Mouse (Mus musculus) layer of hippocampus, adult 9-10 months (tissue): Measurements from ENCODE around the gene Tyrobp.

Experiments
- DNase-seq: peaks from one replicate; pipeline ENCODE4 v3.0.0; 2022; ENCODE audit warnings: low spot score

The Tyrobp gene

DNA sequence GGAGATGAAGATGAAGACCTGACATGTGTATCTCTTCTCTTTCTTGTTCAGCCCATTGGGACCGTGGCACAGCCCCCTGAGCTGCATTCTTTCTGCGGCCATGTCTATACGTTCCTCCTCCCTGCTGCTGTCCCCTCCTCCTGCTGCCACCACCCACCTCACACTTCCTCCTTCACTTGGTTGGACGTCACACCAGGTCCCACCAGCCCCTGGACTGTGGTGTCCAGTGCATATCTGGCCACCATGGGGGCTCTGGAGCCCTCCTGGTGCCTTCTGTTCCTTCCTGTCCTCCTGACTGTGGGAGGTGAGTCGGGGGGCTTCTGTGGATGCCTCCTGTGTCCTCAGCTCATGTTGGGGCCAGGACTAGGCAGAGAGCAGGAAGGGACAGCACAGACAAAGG is at the start of gene Tyrobp:
Gene Tyrobp (plus strand): TSS at position 165 of the 400 bp plus-strand sequence.
- DNase-seq = no peak

DNA sequence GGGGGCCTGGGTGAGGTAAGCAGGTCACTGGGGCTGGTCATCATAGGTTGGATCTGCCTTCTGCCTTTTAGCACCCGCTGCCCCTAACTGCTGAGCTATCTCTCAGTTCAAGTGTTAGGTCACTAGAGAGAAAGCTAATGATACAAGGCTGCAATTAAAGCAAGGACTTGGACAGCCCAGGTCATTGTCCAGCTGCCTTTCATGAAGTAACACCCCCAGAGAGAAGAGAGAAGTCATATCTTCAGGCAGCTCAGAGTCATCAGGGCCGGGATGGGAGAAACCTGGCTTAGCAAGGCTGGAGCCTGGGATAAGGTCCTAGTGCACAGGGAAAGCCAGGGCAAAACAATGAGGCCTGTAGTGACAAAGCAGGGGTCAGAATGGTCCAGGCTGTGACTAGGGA is 46.1 kb upstream of the Tyrobp start:
- no peak for DNase-seq

DNA sequence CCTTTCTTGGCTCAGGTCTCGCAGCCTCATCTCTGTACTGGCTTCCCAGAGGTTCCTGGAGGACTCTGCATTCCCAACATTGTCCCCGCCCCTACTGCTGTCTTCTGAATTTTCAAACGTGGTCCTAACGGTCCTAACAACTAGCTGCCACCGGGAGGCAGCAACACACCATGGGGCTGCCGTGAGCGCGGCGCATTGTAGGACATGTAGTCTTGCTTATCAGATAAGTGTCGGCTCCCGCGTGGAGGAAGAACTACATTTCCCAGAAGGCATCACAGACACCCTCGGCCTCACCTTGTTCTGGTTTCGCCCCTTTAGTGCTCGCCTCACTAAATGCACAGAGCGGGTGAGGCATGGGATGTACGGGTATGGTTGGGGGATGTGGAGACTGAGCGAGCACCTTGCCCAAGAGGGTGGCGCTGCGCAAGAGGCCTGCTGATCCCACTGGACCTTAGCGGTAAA is 40.0 kb upstream of the Tyrobp start:
- peak; percentile 97 for DNase-seq

DNA sequence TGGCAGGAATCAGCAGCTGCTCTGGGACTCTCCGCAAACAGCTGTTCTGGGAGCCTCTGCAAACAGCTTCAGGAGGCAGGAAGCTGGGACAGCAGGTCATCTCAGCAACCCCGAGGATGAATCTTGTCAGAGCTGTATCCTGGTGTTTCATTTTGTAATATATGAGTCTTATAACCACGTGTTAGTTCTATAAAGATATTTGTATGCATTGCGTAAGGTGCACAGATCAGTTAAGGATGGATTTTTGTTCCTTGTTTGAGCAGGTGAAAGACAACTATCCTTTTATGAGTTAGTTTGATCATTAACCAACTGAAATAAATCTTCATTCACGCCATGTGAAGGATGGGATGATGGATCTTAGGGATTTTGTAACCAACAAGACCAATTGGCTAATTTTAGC is 33.5 kb upstream of the Tyrobp start:
- no peak for DNase-seq

DNA sequence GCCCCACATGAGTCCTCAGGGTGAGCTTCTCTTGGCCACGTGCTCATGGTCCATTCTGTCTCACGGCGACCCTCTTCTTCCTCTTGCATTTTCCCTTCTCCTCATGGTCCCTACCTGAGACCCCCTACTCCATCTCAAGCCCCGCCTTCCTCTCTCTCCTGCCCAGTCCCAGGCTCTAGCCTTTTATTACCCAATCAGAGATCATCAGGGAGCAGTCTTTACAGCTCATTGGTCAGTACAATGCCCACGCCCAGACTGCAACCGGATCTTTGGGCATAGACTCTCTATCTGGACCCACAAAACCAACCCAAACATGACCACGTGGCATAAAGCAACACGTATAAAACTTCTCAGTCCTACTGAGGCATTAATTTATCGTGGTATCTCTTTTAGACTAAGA is 29.5 kb upstream of the Tyrobp start:
- no peak for DNase-seq

DNA sequence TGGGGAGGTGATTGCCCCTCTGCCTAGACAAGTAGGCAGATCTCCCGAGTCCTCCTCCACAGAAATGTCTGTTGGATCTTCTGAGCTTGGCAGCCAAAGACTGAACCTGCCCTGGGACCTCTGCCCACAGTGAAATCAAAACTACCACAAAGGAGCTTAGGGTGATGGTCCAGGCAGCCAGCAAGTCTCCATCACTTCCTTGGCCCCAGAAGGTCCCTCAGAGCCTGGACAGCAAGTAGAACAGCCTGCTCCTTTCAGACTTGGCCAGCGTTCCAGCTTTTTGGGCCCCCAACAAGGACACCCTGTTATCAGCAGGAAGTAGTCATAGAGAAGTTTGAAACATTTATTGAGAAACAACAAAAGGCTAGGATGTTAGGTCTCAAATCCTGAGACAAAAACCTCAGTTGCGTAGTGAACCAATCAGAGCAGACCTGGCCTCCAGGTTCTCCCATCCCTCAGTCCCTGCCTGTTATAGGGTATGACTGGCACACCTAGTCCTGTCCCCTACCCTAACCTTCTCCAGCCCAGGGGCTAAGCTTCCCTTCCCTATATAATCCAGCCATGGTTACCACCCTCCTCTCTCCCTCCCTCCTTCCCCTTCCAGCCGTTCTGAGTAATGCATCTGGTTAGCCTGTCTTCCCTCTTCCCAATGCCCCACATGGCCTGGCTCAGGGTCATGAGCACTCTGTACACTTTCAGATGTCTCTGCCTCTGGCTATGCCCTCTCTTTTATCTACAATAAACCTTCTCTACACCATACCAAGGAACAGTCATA is 20.6 kb upstream of the Tyrobp start:
- DNase-seq = no peak

DNA sequence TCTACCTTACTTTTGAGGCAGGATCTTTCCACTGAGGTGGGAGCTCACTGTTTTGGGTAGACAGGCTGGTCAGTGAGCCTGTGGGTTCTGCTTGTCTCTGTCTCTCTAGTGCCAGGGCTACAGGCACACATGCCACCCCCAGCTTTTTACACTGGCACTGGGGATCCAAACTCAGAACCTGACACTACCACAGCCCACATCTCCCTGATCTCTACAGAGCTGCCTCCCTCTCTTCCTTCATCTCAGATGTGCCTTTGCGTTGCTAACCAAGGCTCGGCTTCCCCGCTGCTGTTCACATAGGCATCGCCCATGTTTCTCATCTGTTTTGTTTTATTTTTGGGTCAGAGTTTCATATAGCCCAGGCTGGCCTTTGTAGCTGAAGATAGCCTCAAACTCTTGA is 19.9 kb upstream of the Tyrobp start:
- no peak for DNase-seq

DNA sequence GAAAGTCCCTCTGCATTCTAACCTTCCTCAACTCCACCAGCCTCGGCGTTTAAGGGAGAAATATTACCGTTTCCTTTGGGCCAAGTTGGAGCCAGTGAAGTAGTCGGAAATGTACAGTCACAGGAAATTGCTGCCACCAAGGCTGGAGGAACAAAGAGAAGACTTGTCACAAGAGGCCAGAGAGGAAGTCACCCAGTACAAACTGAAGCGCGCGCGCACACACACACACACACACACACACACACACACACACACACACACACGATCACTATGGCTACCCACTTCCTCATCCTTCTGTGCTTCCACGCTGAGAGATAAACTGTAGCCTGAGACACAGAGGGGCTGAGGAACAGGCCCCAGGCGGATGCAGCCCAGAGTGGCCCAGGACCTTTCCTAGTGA is 19.2 kb upstream of the Tyrobp start:
- DNase-seq = peak; percentile 26

DNA sequence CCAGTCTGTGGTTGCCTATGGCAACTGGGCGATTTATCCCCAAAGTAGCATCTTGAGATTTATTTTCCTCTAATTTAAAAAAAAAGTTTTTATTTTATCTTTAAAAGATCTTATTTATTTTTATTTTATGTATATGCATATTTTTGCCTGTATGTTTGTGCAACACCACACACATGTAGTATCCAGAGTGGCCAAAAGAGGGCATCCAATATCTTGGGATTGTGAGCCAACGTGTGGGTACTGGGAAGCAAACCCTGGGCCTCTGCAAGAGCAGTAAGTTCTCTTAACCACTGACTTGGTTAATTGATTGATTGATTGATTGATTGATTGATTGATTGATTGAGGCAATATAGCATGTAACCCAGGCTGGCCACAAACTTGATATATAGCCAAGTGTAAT is 18.7 kb upstream of the Tyrobp start:
- no peak for DNase-seq

DNA sequence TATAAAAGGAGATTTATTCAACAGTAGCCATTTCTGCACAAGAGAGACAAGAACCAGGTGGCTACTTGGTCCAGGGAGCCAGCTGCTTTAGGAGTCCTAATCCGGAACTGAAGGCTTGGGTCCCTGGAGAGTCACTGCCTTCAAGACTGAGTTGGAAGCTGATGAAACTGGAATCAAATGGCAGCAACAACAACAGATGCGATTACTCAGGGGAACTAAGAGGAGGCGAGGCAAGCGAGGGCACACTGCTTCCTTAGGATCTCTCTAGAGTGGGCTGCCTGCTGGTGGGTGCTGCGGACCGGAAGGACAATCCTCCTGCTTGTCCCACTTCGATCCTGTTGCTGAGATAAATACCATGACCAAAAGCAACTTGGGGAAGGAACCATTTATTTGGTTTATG is 13.9 kb upstream of the Tyrobp start:
- no peak for DNase-seq

DNA sequence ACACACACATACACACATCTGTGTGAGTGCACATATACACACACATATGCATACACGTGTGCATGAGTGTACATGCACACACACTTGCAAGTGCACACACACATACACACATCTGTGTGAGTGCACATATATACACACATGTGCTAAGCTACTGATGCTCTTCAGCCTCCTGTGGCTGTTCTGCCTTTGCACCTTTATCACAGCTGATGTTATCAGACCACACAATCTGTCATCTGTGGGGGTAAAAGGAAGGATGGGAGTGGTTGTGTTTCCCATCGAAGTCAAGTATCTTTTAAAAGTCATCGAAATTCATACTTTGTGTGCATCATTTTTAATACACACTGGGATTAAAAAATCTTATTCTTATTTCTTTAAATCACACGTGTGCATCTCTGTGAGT is 11.2 kb upstream of the Tyrobp start:
- DNase-seq = no peak

DNA sequence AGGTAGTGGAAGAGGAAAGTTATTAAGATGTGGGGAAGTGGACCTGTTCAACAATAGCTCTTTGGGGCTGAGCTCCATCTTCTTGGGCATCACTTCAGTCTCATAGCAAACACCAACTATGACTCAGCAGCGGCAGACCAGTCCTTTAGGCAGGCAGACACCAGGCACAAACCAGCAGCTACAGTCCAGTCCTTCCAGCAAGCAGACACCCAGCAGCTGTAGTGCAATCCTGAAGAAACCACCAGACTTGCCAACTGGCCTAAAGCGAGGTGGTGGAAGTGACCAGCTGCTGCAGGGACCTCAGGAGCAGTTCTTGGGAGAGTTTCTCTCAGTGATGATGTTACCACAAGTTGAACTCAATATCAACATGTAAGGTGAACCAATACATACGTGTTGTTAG is 4.9 kb upstream of the Tyrobp start:
- DNase-seq = no peak

DNA sequence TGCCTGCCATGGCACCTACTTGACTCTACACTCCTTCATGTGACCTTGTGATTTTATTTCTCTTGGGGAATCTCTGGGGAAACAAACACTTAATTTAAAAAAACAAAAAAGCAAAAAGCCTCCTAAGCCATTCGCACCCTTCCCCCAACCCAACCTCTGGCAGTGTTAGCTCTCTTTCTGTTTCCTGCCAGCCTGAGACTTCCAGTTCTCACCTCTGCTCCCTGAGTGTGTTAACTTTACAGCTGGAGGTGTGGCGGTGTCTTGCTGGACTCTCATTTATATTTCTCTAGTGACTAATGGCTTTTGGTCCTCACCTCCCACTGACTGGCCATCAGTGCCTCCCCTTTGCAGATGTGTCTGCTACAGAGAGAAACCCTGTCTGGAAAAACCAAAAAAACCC is 3.8 kb upstream of the Tyrobp start:
- DNase-seq = no peak

DNA sequence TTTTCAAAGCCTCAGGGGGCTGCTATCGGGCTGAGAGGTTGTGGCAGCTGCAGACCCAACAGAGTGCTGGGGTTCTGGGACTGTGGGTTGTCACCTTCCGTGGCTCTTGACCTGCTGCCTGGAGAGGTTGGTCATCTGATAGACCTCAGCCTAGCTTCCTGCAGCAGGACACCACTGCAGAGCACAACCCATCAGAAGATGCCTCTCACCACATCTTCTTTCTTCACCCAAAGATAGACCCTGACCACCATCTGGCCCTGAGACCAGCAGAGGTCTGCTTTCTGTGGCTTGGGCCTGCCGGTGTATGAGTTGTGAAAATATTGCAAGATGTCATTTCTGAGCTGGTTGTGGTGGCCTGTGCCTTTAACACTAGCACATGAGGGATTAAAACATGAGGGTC is 2.5 kb upstream of the Tyrobp start:
- no peak for DNase-seq

DNA sequence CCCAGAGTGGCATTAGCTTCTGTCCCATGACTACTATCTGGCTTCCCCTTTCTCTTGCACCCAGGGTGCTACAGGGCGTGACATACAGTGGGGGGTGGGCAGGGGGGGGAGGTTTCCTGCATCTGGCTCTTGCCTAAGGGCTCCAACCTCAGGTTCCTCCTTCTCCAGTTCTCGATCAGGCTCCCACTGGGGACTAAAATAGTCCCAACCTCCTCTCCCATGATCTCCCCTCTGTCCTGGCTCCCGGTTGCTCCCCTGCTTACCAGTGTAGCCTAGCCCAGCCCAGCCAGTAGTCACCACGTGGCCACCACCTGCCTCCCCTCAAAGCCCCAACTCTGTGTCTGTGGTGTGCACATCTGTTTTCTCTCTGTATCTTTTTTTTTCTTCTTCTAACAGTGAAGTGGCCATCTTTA is 819 bp upstream of the Tyrobp start:
- no peak for DNase-seq

DNA sequence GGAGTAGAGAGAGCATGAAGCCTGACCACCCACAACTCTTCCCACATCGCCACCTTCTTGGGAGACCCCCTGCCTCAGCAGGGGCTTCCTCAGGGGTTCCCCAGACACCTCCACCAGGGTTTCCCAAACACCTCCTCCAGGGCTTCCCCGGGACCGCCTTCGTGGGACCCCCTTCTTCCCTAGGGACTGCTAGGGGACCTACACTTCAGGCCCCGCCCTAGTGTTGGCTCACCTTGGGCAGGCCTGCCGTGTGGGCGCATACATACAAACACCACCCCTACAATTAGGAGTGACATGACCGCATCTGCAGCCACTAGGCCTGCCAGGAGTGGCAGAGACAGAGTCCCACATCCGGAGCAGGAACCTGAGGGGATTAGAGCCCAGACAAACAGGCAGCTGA is 4.3 kb downstream of the Tyrobp start:
- no peak for DNase-seq

DNA sequence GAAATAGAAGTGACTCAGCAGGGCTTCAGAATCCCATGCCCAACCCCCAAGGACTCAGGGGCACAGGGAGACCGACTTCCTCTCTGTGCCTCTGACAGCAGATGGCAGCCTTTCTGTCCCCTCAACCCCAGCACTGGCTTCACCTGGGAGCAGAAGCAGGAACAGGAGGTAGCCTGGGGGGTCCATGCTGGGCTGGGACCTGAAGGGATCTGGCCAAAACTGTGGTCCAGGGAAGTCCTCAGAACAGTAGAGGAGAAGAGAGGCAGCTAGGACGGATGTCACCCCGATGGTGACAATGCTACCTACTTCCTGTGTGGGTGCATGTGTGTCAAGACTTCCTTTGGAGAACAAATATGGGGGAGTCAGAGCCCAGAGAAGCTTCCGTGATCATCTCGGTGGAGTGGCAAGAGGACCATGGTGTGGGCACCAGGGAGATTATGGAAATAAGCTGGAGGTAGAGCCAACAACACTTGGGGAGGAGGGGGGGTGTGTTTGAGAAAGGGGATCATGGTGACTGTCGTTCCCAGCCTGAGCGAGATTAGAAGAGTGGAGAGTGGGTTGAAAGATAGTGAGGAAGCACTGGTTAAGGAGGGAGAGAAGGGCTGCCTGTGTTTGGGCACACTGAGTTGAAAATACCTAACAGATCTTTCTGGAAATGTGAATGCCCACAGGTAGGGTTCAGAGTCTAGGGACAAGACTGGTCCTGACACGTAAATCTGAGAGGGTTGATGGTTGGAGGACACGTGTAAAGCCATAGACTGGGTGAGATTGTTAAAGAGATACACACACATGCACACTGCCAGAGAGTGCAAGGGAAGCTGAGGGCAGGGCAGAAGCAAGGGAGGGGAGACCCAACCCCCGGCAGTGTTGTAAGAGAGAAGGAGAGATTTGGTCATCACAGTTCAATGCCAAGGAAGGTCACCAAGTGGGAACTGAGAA is 6.3 kb downstream of the Tyrobp start, which contains the start of gene Hcst:
Gene Hcst (minus strand): TSS at position 294 of the 939 bp plus-strand sequence.
- DNase-seq = no peak

DNA sequence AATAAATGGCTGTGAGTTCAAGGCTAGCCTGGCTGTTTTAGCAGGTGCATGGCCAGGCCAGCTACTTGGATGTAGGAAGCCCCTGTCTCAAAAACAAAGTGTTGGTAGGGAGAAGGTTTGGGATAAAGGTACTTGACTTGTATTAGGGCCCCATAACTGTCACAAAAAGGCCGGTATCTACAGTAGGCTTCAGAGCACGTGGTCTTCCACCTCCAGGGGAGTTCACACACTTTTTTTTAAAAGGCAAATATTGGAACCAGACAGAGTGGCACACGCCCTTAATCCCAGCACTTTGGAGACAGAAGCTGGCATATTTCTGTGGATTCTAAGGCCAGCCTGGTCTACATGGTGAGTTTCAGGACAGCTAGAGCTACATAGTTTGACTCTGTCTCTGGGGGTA is 7.1 kb downstream of the Tyrobp start:
- DNase-seq = no peak

DNA sequence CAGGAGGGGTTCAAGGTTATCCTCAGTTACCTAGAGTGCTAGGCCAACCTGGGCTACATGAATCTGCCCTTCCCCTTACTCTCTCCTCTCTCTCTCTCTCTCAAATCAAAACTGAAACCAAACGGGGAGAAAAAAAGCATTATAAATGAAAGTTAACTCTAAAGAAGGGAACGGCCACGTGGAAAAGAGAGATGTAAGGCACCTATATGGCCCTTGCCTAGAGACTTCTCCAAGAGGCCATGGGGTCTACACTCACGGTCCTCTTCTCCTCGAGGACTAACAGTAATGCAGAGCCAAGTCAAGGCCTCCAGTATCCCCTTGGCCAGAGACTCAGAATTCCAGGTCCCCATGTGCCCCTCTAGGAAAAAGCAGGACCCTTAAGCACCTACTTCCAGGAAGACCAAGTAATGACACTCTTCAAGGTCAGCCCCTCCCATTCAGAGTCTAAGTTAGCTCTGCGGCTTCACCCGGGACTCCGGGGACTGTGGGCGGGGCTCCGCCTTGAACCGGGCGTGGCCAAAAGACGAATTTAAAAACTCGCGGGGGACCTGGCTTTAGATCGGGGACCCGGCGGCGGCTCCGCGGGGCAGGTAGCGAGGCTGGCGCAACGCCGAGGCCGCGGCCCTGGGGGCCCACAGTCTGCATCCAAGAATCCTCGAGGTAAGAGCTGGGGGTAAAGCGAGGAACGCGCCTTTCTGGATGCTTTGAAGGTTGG is 7.8 kb downstream of the Tyrobp start, which contains the start of gene Nfkbid:
Gene Nfkbid (plus strand): TSS at position 558 of the 715 bp plus-strand sequence.
- DNase-seq = no peak

DNA sequence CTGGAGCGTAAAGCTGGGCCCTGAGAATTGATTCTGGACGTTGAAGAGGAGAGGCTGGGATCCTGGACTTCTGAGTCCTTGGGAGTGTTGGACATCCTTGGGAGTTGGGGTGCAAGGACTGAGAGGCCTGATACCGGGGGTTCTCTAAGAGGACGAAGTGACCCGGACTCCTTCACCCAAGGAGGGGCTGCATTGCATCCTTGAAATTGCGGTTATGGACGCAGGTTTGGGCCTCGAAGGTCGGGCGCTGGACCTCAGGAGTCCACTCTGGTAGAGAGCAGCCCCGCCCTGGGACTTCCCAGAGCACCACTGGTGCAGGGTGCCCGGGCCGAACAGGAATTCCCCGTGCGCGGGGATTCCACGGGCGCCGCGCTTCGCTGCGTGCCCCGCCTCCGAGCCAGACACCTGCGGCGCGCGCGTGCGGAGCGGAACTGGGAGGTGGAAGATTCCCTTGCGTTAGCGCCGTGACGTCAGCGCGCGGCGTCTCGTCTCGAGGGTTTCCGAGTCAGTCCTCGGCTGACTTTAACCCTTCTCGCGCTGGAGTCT is 8.4 kb downstream of the Tyrobp start:
- peak; percentile 59 for DNase-seq

DNA sequence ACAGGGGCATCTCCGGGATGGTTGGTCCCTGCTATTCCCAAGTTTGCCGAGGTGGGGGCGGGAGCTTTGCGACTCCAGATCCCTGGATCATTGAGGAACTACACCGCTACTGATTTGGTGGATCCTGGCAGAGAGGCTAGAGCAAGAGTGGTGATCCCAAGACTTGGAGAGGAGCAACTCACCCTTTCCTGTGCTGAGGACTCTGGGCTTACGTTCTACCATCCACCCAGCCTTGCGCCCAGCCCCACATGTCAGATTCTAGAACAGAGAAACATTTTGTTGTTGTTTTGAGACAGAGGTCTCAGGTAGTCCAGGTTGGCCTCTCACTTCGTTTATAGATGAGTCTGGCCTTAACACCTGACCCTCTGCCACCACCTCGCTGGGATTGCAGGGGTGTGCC is 9.0 kb downstream of the Tyrobp start:
- no peak for DNase-seq

DNA sequence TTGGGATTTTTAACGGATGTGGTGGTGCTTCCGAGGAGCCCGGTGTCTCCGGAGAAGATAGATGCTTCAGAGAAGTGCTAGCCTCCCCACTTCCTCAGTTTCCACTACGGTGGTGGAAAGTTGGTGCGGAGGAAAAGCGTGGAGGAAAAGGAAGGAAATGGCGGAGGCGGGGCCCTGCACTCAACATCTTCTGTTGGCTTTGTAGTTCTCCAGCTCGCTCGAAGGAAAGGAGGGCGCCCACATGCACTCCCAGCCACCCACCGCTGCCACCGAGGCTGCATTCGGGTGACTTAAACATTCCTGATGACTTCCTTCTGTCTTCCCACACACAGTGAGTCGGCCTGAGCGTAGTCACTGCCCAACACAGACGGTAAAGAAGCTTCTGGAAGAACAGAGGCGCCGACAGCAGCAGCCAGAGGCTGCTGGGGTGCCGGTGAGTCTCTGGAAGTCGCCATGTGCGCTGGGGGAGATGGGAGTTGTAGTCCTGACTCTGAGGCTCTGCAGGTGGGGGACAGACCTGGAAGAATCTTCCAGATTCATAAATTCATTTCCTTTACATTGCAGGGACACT is 9.6 kb downstream of the Tyrobp start:
- no peak for DNase-seq
